Mouse (Mus musculus) right cerebral cortex, postnatal 36 days (tissue): ENCODE data around the gene Mat1a.
A peak's percentile ranks its signal among the peaks of the same experiment; 100 is the strongest.

Experiments
- DNase-seq, 2 experiments: peaks; one replicate each; pipeline ENCODE4 v3.0.0; 2022; ENCODE audit warnings: low spot score in 2 of 2, mixed read lengths in 1 of 2

Mat1a gene

DNA sequence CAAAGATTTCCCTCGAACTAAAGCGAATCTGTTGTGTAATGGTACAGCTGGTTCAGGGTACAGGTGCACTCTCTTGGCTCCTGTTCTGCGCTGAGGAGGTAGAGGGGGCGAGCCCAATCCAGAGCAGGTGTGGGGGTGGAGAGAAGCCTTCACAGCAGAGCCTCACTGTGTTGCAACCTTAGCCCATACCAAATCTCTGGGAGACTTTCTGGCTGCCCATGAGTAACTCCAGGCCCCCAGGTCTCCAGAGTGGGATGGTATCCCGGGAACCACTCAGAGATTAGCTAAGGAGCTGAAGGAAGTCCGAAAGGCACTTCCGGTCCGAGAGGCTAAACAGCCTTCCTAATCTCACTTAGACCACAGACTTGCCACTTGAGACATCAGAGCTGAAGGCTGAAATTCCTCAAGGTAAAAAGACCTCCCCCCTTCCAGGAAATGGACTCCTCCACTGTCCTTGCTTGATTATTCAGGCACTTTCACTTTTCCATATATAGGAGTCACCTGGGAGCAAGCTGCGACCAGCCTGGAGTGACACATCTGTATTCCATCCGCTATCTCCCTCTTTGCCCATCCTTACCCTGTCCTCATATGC, at the start of gene Mat1a:
Gene Mat1a, plus strand, starts transcription at position 183 of the 592 bp plus-strand sequence.
- no peak for DNase-seq

- no peak for DNase-seq
These were observed 39.7 kb upstream of the Mat1a start for GRCm38 (mm10) chr14:41065168-41065567.

DNA sequence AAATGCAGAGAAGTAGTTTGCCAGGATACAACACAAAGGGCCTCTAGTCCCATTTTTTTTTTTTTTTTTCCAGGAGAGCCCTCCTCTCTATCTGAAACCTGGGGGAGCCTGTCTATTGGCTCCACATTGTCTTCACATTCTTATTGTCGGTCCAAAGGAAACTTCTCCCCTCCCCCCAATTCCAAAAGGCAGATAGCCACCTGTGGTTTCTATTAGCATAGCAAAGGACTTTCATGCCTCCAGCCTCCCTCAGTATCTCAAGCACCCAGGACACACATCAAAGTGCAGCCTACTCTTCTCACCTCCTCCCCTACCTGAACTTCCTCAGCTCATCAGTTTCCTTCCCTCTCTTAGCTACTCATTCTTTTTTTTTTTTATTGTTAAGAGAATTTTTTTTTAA, 38.4 kb upstream of the Mat1a start:
- no peak for DNase-seq

DNA sequence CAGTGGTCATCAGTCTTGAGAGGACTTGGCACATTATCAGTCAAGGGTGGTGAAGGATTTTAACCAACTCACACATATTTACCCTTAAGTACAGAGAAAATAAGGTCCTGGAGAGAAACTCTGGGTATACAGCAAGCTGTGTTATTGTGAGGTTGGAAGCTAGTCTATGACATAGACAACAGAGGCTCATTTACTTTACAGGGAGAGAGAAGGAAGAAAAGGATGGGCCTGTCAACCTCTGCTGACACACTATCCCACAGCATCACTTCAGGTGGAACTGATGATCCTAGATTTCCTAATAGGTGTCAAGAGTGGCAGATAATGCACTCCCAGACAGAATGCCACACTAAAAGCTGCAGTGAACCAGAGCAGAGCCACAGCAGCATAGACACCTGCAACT, 35.7 kb upstream of the Mat1a start, which contains the start of gene Dydc2:
Gene Dydc2, minus strand, starts transcription at position 101 of the 400 bp plus-strand sequence.
- no peak for DNase-seq

GRCm38 (mm10) chr14:41070343-41070742, 34.5 kb upstream of the Mat1a start:
- no peak for DNase-seq

DNA sequence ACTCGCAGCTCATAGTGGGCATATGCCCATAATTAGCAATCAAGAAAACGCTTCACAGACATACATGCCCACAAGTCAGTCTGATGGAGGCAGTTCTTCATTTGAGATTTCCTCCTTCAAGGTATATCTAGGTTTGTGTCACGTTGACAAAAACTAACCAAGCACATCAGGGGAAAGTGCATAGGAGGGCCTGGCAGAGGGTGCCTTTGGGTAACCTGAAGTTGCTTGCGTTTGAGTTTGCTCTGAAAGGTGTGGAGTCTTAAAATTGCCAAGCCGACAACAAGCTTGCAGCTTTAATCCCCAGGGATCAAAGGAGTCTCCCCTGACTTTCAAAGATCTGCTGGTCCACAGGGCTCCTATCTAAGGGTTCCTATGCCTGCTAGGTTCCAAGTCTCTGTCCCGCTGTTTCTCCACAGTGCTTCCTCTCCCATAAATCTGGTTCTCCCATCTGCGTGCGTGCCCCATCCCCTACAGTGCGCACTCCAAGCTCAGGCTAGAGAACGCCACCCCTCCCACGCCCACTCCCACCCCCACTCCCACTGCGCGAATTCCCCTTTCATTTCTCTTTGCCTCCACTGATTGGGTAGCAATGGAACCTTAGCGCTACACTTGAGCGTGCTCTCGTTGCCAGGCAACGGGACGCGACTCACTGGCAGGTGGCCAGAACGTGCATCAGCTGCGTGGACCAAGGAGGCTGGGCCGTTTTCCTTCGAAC, 32.4 kb upstream of the Mat1a start, which contains the start of gene Dydc1:
Gene Dydc1, plus strand, starts transcription at position 683 of the 715 bp plus-strand sequence.
- peak; percentile 77 to 80 for DNase-seq

DNA sequence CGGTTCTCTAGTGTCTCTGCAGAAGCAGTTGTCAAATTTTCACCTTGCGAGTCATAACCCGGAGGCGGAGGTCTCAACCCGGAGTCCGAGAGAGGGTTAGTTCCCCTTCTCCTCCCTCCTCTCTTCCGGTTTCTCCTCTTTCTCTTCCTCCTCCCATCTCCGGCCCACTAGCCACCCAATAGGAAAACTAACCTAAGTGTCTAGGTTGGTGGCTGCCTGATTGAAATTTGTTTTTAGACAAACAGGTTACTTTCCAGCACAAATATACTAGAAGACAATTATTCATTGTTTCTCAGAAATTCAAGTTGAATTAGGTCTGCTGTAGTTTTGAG, 31.9 kb upstream of the Mat1a start:
- no peak for DNase-seq

- no peak for DNase-seq
These were observed 22.4 kb upstream of the Mat1a start for GRCm38 (mm10) chr14:41082408-41082807.

- no peak for DNase-seq
These were observed 17.3 kb upstream of the Mat1a start for GRCm38 (mm10) chr14:41087509-41087908.

GRCm38 (mm10) chr14:41090777-41091176, 14.1 kb upstream of the Mat1a start:
- DNase-seq = no peak

DNA sequence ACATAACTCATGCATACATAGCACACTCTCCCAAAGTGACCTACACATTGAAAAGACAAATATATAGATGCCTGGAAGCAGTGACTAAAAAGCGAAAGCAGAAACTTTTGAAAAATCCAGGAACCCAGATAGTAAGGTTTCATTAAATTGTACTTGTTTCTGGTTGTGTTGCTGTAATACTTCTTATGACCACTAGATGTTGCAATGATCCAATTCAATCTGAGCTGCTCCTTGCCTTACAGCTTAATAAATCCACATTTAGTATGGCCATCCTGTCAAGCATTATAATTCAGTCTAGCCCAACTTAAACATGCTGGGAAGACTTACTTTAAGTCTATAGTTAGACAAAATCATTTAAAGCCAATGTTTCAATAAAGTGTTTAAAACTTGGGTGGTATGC, 10.7 kb upstream of the Mat1a start:
- DNase-seq = no peak

- DNase-seq = no peak
These were observed 8.5 kb upstream of the Mat1a start for GRCm38 (mm10) chr14:41096296-41096860.

DNA sequence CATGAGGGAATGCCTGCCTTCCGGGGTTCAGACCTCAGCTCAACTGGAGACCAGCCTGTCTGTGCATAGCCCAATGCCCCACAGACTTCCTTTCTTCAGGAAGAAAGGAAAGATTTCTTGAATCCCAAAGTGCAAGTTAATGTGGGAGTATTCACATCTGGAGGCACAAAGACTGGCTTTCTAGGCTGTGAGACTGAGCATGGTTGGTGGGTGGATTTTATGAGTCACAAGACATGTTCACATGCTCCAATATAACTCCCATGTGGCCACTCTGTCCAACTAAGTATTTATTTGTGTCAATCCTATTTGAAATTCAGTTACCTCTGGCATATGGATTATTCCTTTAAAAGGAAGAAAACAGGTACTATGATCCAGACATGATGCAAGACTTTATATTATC, 6.1 kb upstream of the Mat1a start:
- peak in 1 of 2 experiments; percentile 32 for DNase-seq

DNA sequence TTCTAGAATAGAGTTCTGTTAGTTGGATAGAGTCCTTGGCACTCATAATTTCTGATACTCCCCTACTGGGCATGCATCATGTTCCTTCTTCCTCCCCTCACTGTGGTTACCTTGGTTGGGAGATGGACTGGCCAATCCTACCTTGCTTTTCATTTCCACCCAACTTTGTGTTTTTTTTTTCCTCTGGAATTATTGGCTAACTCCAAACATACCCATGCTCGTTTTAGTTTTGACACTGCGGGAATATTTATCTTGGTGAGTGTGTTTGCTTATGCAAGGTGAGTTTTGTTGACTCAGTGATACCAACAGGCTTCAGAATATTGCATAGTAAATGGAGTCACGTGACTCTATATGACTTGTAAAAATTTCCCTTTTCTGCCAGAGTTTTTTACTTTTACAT, 4.1 kb upstream of the Mat1a start:
- DNase-seq = no peak

- DNase-seq = no peak
These were observed 3.6 kb upstream of the Mat1a start for GRCm38 (mm10) chr14:41101242-41101641.

DNA sequence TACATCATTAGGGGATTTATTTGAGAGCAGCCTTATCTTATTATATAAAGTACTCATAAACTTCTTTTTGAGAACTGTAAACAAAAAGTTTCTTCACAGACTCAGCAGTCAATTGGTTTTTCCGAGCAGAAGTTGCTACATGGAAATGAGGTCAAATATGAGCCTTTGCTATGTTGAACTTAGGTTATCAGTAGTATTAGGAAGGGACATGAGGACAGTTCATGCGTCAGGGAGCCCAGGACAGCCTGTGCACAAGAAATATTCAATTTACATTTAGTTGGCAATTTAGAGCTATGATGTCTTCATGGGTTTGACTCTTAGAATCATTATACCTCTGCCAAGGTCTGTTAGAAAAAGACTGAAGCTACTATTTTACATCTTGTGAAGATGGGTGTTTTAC, 2.6 kb upstream of the Mat1a start:
- DNase-seq = no peak

DNA sequence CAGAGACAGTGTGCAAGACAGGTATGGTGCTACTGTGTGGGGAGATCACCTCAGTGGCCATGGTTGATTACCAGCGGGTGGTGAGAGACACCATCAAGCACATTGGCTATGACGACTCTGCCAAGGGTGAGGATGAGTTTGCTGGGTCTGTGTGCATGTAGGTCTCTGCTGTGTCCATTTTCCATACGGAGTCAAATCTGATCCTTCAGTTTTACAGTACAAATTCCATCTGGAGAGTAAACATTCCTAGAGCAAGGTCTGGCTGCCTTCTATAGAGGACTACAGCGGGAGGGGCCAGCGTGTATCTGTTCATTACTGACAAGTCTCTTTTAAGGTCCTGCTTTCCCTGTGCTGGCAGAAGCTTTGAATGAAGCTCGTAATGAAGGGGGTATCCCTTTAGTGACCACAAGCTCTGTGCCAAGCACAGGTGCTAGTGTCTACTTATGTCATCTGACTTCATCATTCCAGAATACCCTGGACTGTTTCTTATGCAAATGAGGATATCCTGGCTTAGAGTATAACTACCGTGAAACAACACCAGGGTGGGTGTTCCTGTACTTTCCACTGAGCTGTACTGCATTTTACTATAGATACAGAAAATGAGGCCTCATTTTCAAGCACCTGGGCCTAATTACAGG, 6.3 kb downstream of the Mat1a start:
- DNase-seq = no peak

DNA sequence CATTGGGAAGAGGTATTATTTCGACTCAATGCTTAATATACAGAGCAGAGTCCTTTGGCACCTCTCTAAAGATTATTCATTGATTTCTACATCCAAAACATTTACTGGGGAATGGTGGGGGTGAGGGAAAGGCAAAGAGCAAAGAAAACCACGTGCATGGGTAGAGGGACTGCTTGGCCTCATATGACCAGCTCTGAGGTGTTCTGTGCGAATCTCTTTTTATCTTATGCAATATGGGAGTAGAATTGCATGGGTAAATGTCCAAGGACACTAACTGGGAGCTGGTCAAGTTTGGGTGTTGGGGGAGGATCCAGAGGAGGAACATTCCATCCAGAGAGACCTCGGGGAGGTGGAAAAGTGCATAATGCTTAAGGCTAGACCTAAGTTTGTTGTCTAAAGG, 8.1 kb downstream of the Mat1a start:
- no peak for DNase-seq

DNA sequence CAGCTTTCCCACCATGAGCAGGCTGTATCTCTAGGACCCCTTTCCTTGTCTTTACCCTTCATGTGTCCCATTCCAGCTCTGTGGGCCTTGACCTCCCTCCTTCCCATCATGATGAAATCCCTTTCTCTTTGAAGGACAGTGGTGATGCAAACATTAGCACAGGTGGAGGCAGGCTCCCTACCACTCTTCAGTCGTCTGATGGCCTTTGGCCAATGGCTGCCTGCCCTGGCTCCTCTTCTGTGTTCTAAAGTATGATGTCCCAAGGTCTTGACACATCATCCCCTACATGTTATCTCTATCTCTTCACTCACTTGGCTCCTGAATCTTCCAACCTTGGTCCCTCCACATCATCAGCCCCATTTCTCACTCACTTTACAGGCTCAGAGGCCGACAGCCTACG, 11.4 kb downstream of the Mat1a start:
- no peak for DNase-seq

- DNase-seq = no peak
These were observed 19.8 kb downstream of the Mat1a start for GRCm38 (mm10) chr14:41124683-41125082.

DNA sequence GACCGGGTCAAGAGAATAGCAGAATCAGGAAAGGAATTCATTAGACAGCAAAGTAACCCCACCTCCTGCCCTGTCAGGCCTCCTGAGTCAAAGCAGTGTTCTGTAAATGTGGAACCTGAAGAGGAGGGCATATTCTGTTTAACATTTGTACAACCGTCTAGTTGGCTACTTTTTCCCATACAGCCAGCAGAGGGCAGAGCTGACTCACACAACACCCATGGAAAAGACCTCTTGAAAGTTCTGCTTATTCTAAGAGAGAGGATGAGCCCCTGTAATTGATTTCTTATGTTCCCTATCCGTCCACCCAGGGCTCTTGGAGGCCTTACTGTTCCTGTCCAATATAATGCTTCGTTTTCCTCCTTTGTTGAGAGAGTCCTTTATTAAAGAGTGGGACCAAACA, 23.2 kb downstream of the Mat1a start:
- DNase-seq = no peak

DNA sequence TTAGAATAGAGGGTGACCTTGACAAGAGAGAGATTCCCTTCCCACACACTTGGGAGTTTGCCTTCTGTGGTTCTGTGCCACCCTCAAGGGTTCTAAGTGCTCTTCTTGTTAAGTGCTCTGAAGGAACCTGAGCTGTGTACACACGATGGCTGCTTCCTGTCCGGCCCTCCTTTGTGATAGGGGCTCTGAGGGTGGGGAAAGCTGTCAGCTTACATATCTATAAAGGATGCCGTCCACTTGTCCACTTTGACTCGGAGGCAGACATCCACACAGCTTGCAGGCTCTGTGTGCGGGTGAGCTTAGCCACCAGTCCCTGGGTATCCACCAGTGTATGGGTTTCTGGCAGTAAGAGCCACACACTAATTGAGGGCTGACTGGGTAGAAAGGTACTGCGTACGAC, 26.7 kb downstream of the Mat1a start, which contains the start of gene Sftpa1:
Gene Sftpa1, plus strand, starts transcription at position 243 of the 400 bp plus-strand sequence.
- no peak for DNase-seq

- no peak for DNase-seq
These were observed 32.2 kb downstream of the Mat1a start for GRCm38 (mm10) chr14:41137006-41137405.
